Mouse (Mus musculus) T-cell, adult 66 days (primary cell): ENCODE results near the gene Psmc3ip. TPM values are rescaled to one million over a fixed set of nuclear protein-coding genes. Genes with fewer than 3 reads are reported as not detected.

Source experiments
- total RNA-seq, 2 experiments: library from RNA; stranded (reverse); gene quantifications; 3 replicates in 1 of 2; 4 replicates in 1 of 2; pipeline ENCODE4 v1.2.4; 2023

Psmc3ip gene
- total RNA-seq, result 1 to 10 TPM; 2.7 to 4.0 TPM

DNA sequence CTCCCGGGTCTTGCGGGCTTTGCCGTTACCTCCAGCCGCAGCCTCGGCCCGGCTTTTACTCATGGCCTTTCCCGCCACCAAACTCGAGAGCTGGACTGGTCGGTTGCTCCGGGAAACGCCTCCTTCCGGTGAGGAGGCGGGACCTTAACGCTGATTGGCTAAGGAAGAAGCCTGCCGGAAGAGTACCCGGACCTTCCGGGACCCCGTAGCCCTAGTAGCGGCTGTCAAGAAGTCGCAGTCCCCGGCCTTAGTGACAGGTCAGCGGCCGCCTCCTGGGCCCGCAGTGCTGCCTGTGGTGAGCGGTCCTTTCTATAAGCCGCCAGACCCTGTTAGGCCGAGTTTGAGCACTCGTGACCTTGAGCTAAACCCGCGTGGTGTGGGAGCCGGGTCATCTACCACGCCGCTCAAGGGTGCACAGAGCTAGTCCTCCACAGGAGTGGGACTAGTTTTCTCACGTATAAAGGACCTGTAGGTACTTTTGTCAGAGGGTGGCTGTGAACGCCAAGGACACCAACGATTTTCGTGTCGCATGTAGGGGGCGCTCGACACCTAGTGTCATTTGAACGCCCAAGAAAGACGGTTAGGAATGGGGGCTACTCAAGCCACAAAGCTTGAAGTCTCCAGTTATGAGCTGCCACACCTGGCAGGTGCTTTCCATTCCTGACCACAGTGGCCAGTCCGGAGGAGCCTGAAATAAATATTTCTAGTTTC, at the start of gene Psmc3ip:
TSS of gene Psmc3ip (minus strand) at position 123 of the 711 bp plus-strand sequence.

GRCm38 (mm10) chr11:101119761-101120544, 24.7 kb upstream of the Psmc3ip start, which contains the start of the genes Retreg3 and Tubg1:
TSS of gene Retreg3 (minus strand) at chr11:101119893.
TSS of gene Tubg1 (plus strand) at chr11:101119938.

DNA sequence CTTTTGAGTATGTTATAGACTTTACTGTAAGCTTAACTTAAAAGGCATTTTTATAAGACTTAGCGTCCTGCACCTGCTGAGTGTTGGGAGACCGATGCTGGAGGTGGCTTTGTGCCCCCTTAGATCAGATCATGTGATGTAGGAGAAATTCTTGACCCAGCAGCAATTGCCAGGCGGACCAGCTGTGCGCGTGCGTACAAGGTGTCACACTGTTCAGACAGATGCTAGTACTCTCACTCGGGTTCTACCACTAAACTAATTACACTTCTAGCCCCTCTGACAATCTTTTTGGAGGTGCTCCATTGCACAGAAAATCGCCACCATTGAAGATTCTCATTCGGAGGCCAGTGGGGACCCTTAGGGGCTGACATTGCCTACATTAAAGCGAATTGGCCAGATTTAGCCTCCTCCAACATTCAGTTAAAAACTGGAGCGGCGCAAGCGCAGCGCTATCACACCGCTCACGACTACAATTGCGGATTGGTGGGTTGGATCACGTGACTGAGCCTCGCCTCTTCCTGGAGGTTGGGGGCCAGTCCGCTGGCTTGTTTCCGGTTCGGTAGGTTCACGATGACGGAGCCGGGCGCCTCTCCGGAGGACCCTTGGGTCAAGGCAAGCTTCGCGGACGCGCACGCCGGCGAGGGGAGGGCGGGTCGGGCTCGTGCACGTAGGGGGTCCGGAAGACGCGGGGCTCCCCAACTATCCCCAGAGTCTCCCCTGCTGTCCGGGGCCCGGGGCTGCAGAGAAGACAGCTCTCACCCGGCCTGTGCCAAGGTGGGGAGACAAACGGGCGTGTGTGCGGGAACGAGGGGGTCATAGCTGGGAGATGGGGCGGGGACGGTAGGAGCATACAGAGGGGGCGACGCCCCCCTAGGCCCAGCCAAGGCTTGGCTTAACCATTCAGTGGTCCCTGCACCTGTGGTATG, 8.2 kb downstream of the Psmc3ip start, which contains the start of gene Mlx:
TSS of gene Mlx (plus strand) at position 522 of the 926 bp plus-strand sequence.

DNA sequence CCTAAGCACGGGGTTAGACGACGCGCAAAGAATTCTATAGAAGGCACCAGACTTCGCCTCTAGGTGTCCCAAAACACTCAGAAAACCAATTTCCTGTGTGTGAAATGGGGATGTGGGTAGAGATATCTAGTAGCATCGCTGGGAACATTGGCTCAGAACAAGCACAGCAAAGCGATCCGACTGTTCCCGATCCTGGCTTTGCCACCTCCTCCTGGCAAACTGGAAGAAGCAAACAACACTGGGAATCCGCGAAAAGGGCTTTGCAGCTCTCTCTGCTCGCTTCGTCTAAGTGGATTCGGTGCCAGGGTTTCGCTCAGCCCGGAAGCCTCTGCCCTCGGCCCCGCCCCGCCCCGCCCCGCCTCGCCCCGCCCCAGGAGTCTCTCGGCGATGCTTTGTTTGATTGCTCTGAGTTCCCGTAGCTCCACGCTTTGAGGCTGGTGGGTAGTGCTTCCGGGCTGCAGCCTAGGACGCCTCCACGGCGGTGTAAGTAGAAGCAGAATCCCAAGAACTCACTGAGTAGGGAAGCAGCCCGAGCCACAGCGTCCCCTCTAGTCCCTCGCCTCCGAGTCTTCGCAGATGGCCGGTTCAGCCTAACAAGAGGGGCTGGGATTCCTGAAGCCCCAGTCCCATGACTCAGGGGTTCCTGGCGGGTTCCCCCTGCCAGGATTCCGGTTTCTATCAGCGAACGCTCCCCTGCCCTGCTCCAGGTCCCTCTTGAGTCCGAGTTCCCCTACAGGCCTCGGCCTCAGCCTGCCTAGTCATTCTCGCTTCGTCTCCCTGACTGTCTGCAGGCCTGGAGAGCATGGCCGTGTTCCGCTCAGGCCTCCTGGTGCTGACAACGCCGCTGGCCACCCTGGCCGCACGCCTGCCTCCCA, 12.8 kb downstream of the Psmc3ip start, which contains the start of gene Coasy:
TSS of gene Coasy (plus strand) at position 358 of the 875 bp plus-strand sequence.

GRCm38 (mm10) chr11:101078121-101078520, 17.1 kb downstream of the Psmc3ip start, which contains the start of gene Hsd17b1:
TSS of gene Hsd17b1 (plus strand) at chr11:101078411.

DNA sequence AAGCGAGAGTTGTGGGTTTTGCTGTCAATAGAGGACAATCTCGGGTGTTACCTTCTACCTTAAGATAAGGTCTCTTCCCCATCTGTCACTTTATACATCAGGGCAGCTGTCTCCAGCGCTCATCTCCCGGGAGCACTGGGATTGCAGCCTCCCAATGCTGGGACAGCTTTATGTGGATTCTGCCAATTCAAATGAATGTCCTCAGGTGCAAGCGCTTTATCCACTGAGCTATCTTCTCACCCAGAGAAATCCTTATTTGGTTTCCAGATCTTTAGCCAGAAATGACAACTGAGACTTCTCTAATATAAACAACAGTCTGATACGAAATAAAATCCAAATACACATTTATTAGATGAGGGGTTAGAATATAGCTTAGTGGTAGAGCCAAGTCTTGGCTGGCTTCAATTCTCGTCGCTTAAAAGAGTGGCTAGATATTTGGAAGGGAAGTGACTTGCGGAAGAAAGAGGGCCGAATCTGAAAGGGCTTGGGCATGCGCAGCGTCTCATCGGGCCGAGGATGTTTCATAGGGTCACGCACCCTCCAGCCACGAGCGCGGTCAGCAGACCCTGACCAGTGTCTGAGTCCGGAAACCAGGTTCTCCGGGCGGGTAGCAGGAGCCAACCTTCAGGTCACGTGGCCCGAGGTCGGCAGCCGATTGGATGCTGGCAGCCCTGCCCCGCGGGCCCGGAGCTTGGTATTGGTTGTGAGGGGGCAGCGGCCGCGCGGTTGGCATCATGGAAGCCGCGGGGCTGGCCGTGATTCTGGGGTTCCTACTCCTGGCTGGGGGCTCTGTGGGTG, 25.6 kb downstream of the Psmc3ip start, which contains the start of gene Naglu:
TSS of gene Naglu (plus strand) at position 622 of the 798 bp plus-strand sequence.

Other genes starting within 250 kb of the Psmc3ip start
- gene Stat5b, start 244.7 kb downstream of the Psmc3ip start, total RNA-seq, result 100 to 1,000 TPM; 129 to 142 TPM
- 10 to 100 TPM; 84.3 to 91.3 TPM for gene Stat5a, start 236.1 kb downstream of the Psmc3ip start, total RNA-seq
- gene Stat3, start 155.9 kb downstream of the Psmc3ip start, total RNA-seq, result 100 to 1,000 TPM; 263 to 271 TPM
- gene Cavin1, start 124.5 kb downstream of the Psmc3ip start, total RNA-seq, result under 1 TPM; 0.27 to 0.82 TPM
- gene Atp6v0a1, start 86.0 kb downstream of the Psmc3ip start, total RNA-seq, result 1 to 10 TPM; 2.2 to 4.0 TPM
- 10 to 100 TPM in 1 of 2 experiments, 1 to 10 TPM in 1; 8.9 to 17.3 TPM for gene Naglu, start 25.4 kb downstream of the Psmc3ip start, total RNA-seq
- gene Hsd17b1, start 17.0 kb downstream of the Psmc3ip start, total RNA-seq, result 1 to 10 TPM; 1.3 to 1.7 TPM
- 10 to 100 TPM; 12.7 to 17.8 TPM for gene Coasy, start 12.9 kb downstream of the Psmc3ip start, total RNA-seq
- gene Mlx, start 8.2 kb downstream of the Psmc3ip start, total RNA-seq, result 10 to 100 TPM; 37.2 to 41.9 TPM
- 10 to 100 TPM; 80.7 to 89.4 TPM for gene Retreg3, start 24.5 kb upstream of the Psmc3ip start, total RNA-seq
- gene Tubg1, start 24.5 kb upstream of the Psmc3ip start, total RNA-seq, result 10 to 100 TPM; 16.2 to 19.9 TPM
- 1 to 10 TPM; 2.3 to 2.7 TPM for gene Tubg2, start 60.5 kb upstream of the Psmc3ip start, total RNA-seq
- under 1 TPM; 0.24 to 0.44 TPM for gene Cntnap1, start 75.1 kb upstream of the Psmc3ip start, total RNA-seq
- gene Plekhh3, start 75.9 kb upstream of the Psmc3ip start, total RNA-seq, result 1 to 10 TPM in 1 of 2 experiments, under 1 TPM in 1; 0.73 to 1.1 TPM
- 1 to 10 TPM in 1 of 2 experiments, under 1 TPM in 1; 0.44 to 1.5 TPM for gene Ccr10, start 80.0 kb upstream of the Psmc3ip start, total RNA-seq
- gene Ezh1, start 131.0 kb upstream of the Psmc3ip start, total RNA-seq, result 10 to 100 TPM; 89.4 to 98.1 TPM
- gene Ramp2, start 150.6 kb upstream of the Psmc3ip start, total RNA-seq, result not detected
- 10 to 100 TPM; 62.5 to 71.6 TPM for gene Vps25, start 158.3 kb upstream of the Psmc3ip start, total RNA-seq
- 1 to 10 TPM; 1.2 to 1.8 TPM for gene Wnk4, start 165.1 kb upstream of the Psmc3ip start, total RNA-seq
- gene Cntd1, start 183.6 kb upstream of the Psmc3ip start, total RNA-seq, result not detected
- gene Coa3, start 183.7 kb upstream of the Psmc3ip start, total RNA-seq, result 10 to 100 TPM; 38.7 to 39.1 TPM
- 100 to 1,000 TPM; 207 to 215 TPM for gene Becn1, start 206.8 kb upstream of the Psmc3ip start, total RNA-seq
- 100 to 1,000 TPM; 126 to 147 TPM for gene Psme3, start 220.8 kb upstream of the Psmc3ip start, total RNA-seq
- 10 to 100 TPM; 23.2 to 25.3 TPM for gene Aoc2, start 229.6 kb upstream of the Psmc3ip start, total RNA-seq
- 1 to 10 TPM in 1 of 2 experiments, under 1 TPM in 1; 0.73 to 1.1 TPM for gene Aoc3, start 235.2 kb upstream of the Psmc3ip start, total RNA-seq